Mouse (Mus musculus): ENCODE data around the gene Gls. TPM values are rescaled to one million over a fixed set of nuclear protein-coding genes. Genes with fewer than 3 reads are reported as not detected.

Gene Gls
- polyA plus RNA-seq, 1 experiment from 2014 or later, result 36.5 TPM

GRCm38 (mm10) chr1:52260354-52261090 lies 27.5 kb upstream of the Gls start:
- Histone ChIP-seq H3K27ac (replicated peaks) (no peak overlapping the region), H3K9ac (replicated peaks) (no peak overlapping the region), H3K36me3 (no peaks in the 10 kb centered on the region), H3K4me3 (no peak overlapping the region), H3K9me3 (no peaks in the 10 kb centered on the region), H3K4me1 (no peaks in the 10 kb centered on the region), H3K27me3 (no peaks in the 10 kb centered on the region), H3K4me2 (replicated peaks) (no peak overlapping the region)
- ATAC-seq (ENCODE audit: low FRiP score, low read depth), result no peak
- WGBS, result 92% methylated on average over 4 of the region's 4 CpGs

- no peaks in the 10 kb centered on the region for H3K9me3 ChIP-seq
- no peak for ATAC-seq (ENCODE audit: low FRiP score, low read depth)
- no peaks in the 10 kb centered on the region for H3K36me3 ChIP-seq
- H3K4me1 ChIP-seq, result no peaks in the 10 kb centered on the region
- no peaks in the 10 kb centered on the region for H3K27me3 ChIP-seq
- no peak overlapping the region for H3K9ac ChIP-seq (replicated peaks)
- no peak overlapping the region for H3K27ac ChIP-seq (replicated peaks)
- no peak overlapping the region for H3K4me3 ChIP-seq
- no peak overlapping the region for H3K4me2 ChIP-seq (replicated peaks)
- 86% methylated on average over 9 of the region's 9 CpGs for WGBS
Measured at GRCm38 (mm10) chr1:52258006-52258749, 25.1 kb upstream of the Gls start.

- no peak overlapping the region for H3K4me2 ChIP-seq (replicated peaks)
- H3K4me3 ChIP-seq, result no peak overlapping the region
- H3K9me3 ChIP-seq, result no peaks in the 10 kb centered on the region
- WGBS, result 85% methylated on average over 4 of the region's 4 CpGs
- H3K36me3 ChIP-seq, result no peaks in the 10 kb centered on the region
- no peak overlapping the region for H3K9ac ChIP-seq (replicated peaks)
- ATAC-seq (ENCODE audit: low FRiP score, low read depth), result no peak
- no peaks in the 10 kb centered on the region for H3K27me3 ChIP-seq
- no peak overlapping the region for H3K27ac ChIP-seq (replicated peaks)
- no peaks in the 10 kb centered on the region for H3K4me1 ChIP-seq
Measured at GRCm38 (mm10) chr1:52256916-52257315, 23.9 kb upstream of the Gls start.

- Histone ChIP-seq H3K4me3 (no peak overlapping the region), H3K27ac (replicated peaks) (no peak overlapping the region), H3K4me2 (replicated peaks) (no peak overlapping the region), H3K9me3 (no peaks in the 10 kb centered on the region), H3K9ac (replicated peaks) (no peak overlapping the region), H3K27me3 (no peaks in the 10 kb centered on the region), H3K4me1 (no peaks in the 10 kb centered on the region), H3K36me3 (no peaks in the 10 kb centered on the region)
- ATAC-seq (ENCODE audit: low FRiP score, low read depth), result no peak
- WGBS, result 87% methylated on average over 4 of the region's 4 CpGs
Measured at GRCm38 (mm10) chr1:52256194-52256593, 23.2 kb upstream of the Gls start.

- H3K4me3 ChIP-seq, result no peak overlapping the region
- H3K27me3 ChIP-seq, result no peaks in the 10 kb centered on the region
- no peak overlapping the region for H3K9ac ChIP-seq (replicated peaks)
- no peak overlapping the region for H3K4me2 ChIP-seq (replicated peaks)
- ATAC-seq (ENCODE audit: low FRiP score, low read depth), result no peak
- no peak overlapping the region for H3K27ac ChIP-seq (replicated peaks)
- H3K9me3 ChIP-seq, result no peaks in the 10 kb centered on the region
- WGBS, result 81% methylated on average over 2 of the region's 2 CpGs
- no peaks in the 10 kb centered on the region for H3K36me3 ChIP-seq
- no peaks in the 10 kb centered on the region for H3K4me1 ChIP-seq
Measured at GRCm38 (mm10) chr1:52254411-52254810, 21.4 kb upstream of the Gls start.

- no peaks in the 10 kb centered on the region for H3K36me3 ChIP-seq
- H3K9ac ChIP-seq (replicated peaks), result no peak overlapping the region
- no peaks in the 10 kb centered on the region for H3K9me3 ChIP-seq
- no peaks in the 10 kb centered on the region for H3K4me1 ChIP-seq
- H3K4me2 ChIP-seq (replicated peaks), result no peak overlapping the region
- 80% methylated on average over 6 of the region's 6 CpGs for WGBS
- H3K27me3 ChIP-seq, result no peaks in the 10 kb centered on the region
- H3K27ac ChIP-seq (replicated peaks), result no peak overlapping the region
- H3K4me3 ChIP-seq, result no peak overlapping the region
- ATAC-seq (ENCODE audit: low FRiP score, low read depth), result no peak
Measured at GRCm38 (mm10) chr1:52253386-52253785, 20.4 kb upstream of the Gls start.

- Histone ChIP-seq H3K4me2 (replicated peaks) (no peak overlapping the region), H3K36me3 (no peaks in the 10 kb centered on the region), H3K27ac (replicated peaks) (no peak overlapping the region), H3K4me3 (no peak overlapping the region), H3K27me3 (no peaks in the 10 kb centered on the region), H3K9ac (replicated peaks) (no peak overlapping the region), H3K4me1 (no peaks in the 10 kb centered on the region), H3K9me3 (no peaks in the 10 kb centered on the region)
- 68% methylated on average over 2 of the region's 2 CpGs for WGBS
- ATAC-seq (ENCODE audit: low FRiP score, low read depth), result no peak
Measured at GRCm38 (mm10) chr1:52252447-52252846, 19.4 kb upstream of the Gls start.

GRCm38 (mm10) chr1:52251038-52251735 lies 18.2 kb upstream of the Gls start:
- H3K4me3 ChIP-seq, result no peak overlapping the region
- WGBS, result 70% methylated on average over 7 of the region's 7 CpGs
- H3K4me1 ChIP-seq, result no peaks in the 10 kb centered on the region
- no peak for ATAC-seq (ENCODE audit: low FRiP score, low read depth)
- no peaks in the 10 kb centered on the region for H3K36me3 ChIP-seq
- H3K4me2 ChIP-seq (replicated peaks), result no peak overlapping the region
- H3K27me3 ChIP-seq, result no peaks in the 10 kb centered on the region
- H3K9me3 ChIP-seq, result no peaks in the 10 kb centered on the region
- no peak overlapping the region for H3K9ac ChIP-seq (replicated peaks)
- H3K27ac ChIP-seq (replicated peaks), result no peak overlapping the region

- WGBS, result 84% methylated on average over 3 of the region's 3 CpGs
- Histone ChIP-seq H3K9ac (replicated peaks) (no peak overlapping the region), H3K4me2 (replicated peaks) (no peak overlapping the region), H3K4me1 (no peaks in the 10 kb centered on the region), H3K27me3 (no peaks in the 10 kb centered on the region), H3K4me3 (no peak overlapping the region), H3K36me3 (no peaks in the 10 kb centered on the region), H3K27ac (replicated peaks) (no peak overlapping the region), H3K9me3 (no peaks in the 10 kb centered on the region)
- ATAC-seq (ENCODE audit: low FRiP score, low read depth), result no peak
Measured at GRCm38 (mm10) chr1:52248899-52249556, 16.0 kb upstream of the Gls start.

- Histone ChIP-seq H3K27ac (replicated peaks) (no peak overlapping the region), H3K4me3 (no peak overlapping the region), H3K4me2 (replicated peaks) (no peak overlapping the region), H3K36me3 (no peaks in the 10 kb centered on the region), H3K27me3 (no peaks in the 10 kb centered on the region), H3K4me1 (no peaks in the 10 kb centered on the region), H3K9ac (replicated peaks) (no peak overlapping the region), H3K9me3 (no peaks in the 10 kb centered on the region)
- WGBS, result 71% methylated on average over 3 of the region's 3 CpGs
- no peak for ATAC-seq (ENCODE audit: low FRiP score, low read depth)
Measured at GRCm38 (mm10) chr1:52242270-52242669, 9.2 kb upstream of the Gls start.

- Histone ChIP-seq H3K4me3 (peak overlapping the region; percentile 95), H3K4me2 (replicated peaks) (peak overlapping the region; percentile 71), H3K9me3 (no peaks in the 10 kb centered on the region), H3K36me3 (no peaks in the 10 kb centered on the region), H3K9ac (replicated peaks) (peak overlapping the region; percentile 96), H3K4me1 (peaks cover 13% of the 10 kb centered on the region), H3K27me3 (no peaks in the 10 kb centered on the region), H3K27ac (replicated peaks) (peak overlapping the region; percentile 97)
- WGBS, result under 1% methylated on average over 45 of the region's 57 CpGs
- ATAC-seq (ENCODE audit: low FRiP score, low read depth), result peak; percentile 80
Measured at GRCm38 (mm10) chr1:52232766-52233140, 279 bp downstream of the Gls start.
